Mouse (Mus musculus): ENCODE data around the gene Dcaf6.

DNA sequence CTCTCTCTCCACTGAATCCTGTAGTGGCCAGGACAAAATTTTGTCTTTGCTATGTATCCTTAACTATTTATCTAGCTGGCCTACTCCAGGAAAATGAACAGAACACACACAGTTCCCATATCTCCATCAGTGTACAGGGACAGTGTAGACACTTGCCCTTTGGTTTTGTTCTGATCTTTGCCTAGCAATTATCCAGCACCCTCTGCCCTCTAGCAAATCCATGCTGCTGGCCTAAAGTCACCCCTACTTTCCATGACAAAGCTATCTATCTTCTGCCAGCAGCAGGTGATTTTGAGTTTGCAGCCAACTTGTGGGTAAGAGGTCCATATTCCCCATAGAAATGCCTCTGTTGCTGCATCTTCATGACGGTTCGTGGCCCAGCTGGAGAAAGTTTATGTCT, 132.9 kb downstream of the Dcaf6 start:
- TF ChIP-seq GATA1 (IDR thresholded peaks at IDR 0.05; ENCODE audit: borderline replicate concordance, low read length) (no peak), FLI1 (IDR thresholded peaks at IDR 0.05; ENCODE audit: low read length) (no peak)

Data from megakaryocyte, embryonic 14.5 days (primary cell).